Mouse (Mus musculus): ENCODE measurements at regions not wholly inside any gene's neighbourhood (a gene's known extent, or its start where the extent isn't known, plus 50 kb on each side); places are given as distances from the start of the nearest gene placed in this dataset.

GRCm38 (mm10) chr11:113098360-113098759 lies 316.3 kb downstream of the Sox9 start:
- Histone ChIP-seq H3K27ac (ENCODE audit: insufficient read depth, low read depth, low read length) (no peak overlapping the region), H3K4me3 (ENCODE audit: insufficient read depth, low read length) (no peak overlapping the region), H3K4me1 (ENCODE audit: control insufficient read depth, insufficient read depth, low read length) (peaks cover 20% of the 10 kb centered on the region)
- no peak for TF ChIP-seq CTCF (IDR thresholded peaks at IDR 0.05; ENCODE audit: low read depth, low read length)
- TF ChIP-seq POLR2A (IDR thresholded peaks at IDR 0.05; ENCODE audit: borderline replicate concordance, low read depth, low read length) = no peak

- Histone ChIP-seq H3K4me3 (ENCODE audit: insufficient read depth, low read length) (no peak overlapping the region), H3K27ac (ENCODE audit: insufficient read depth, low read depth, low read length) (peak overlapping the region; percentile 30; the same call in 1 of the 2 replicates), H3K4me1 (ENCODE audit: control insufficient read depth, insufficient read depth, low read length) (peaks cover 24% of the 10 kb centered on the region)
- TF ChIP-seq CTCF (IDR thresholded peaks at IDR 0.05; ENCODE audit: low read depth, low read length) = no peak
- no peak for TF ChIP-seq POLR2A (IDR thresholded peaks at IDR 0.05; ENCODE audit: borderline replicate concordance, low read depth, low read length)
Measured at GRCm38 (mm10) chr11:113100800-113101199, 318.8 kb downstream of the Sox9 start.

- H3K4me3 ChIP-seq (ENCODE audit: insufficient read depth, low read length) = no peak overlapping the region
- TF ChIP-seq POLR2A (IDR thresholded peaks at IDR 0.05; ENCODE audit: borderline replicate concordance, low read depth, low read length) (no peak), CTCF (IDR thresholded peaks at IDR 0.05; ENCODE audit: low read depth, low read length) (no peak)
- peaks cover 24% of the 10 kb centered on the region for H3K4me1 ChIP-seq (ENCODE audit: control insufficient read depth, insufficient read depth, low read length)
- H3K27ac ChIP-seq (ENCODE audit: insufficient read depth, low read depth, low read length) = peak overlapping the region; percentile 30
Measured at GRCm38 (mm10) chr11:113101534-113101933, 319.5 kb downstream of the Sox9 start.

- Histone ChIP-seq H3K4me3 (ENCODE audit: insufficient read depth, low read length) (no peak overlapping the region), H3K4me1 (ENCODE audit: control insufficient read depth, insufficient read depth, low read length) (peaks cover 29% of the 10 kb centered on the region), H3K27ac (ENCODE audit: insufficient read depth, low read depth, low read length) (no peak overlapping the region)
- TF ChIP-seq POLR2A (IDR thresholded peaks at IDR 0.05; ENCODE audit: borderline replicate concordance, low read depth, low read length) (no peak), CTCF (IDR thresholded peaks at IDR 0.05; ENCODE audit: low read depth, low read length) (no peak)
Measured at GRCm38 (mm10) chr11:113103161-113103845, 321.3 kb downstream of the Sox9 start.

- H3K4me3 ChIP-seq (ENCODE audit: insufficient read depth, low read length) = no peak overlapping the region
- peaks cover 29% of the 10 kb centered on the region for H3K4me1 ChIP-seq (ENCODE audit: control insufficient read depth, insufficient read depth, low read length)
- no peak for TF ChIP-seq POLR2A (IDR thresholded peaks at IDR 0.05; ENCODE audit: borderline replicate concordance, low read depth, low read length)
- no peak for TF ChIP-seq CTCF (IDR thresholded peaks at IDR 0.05; ENCODE audit: low read depth, low read length)
- H3K27ac ChIP-seq (ENCODE audit: insufficient read depth, low read depth, low read length) = no peak overlapping the region
Measured at GRCm38 (mm10) chr11:113105371-113105770, 323.3 kb downstream of the Sox9 start.

- Histone ChIP-seq H3K27ac (ENCODE audit: insufficient read depth, low read depth, low read length) (no peak overlapping the region), H3K4me3 (ENCODE audit: insufficient read depth, low read length) (no peak overlapping the region), H3K4me1 (ENCODE audit: control insufficient read depth, insufficient read depth, low read length) (peaks cover 14% of the 10 kb centered on the region)
- TF ChIP-seq CTCF (IDR thresholded peaks at IDR 0.05; ENCODE audit: low read depth, low read length) (no peak), POLR2A (IDR thresholded peaks at IDR 0.05; ENCODE audit: borderline replicate concordance, low read depth, low read length) (no peak)
Measured at GRCm38 (mm10) chr11:113107205-113107844, 325.3 kb downstream of the Sox9 start.

- no peak for TF ChIP-seq CTCF (IDR thresholded peaks at IDR 0.05; ENCODE audit: low read depth, low read length)
- no peak for TF ChIP-seq POLR2A (IDR thresholded peaks at IDR 0.05; ENCODE audit: borderline replicate concordance, low read depth, low read length)
- Histone ChIP-seq H3K4me1 (ENCODE audit: control insufficient read depth, insufficient read depth, low read length) (peaks cover 9% of the 10 kb centered on the region), H3K27ac (ENCODE audit: insufficient read depth, low read depth, low read length) (no peak overlapping the region), H3K4me3 (ENCODE audit: insufficient read depth, low read length) (no peak overlapping the region)
Measured at GRCm38 (mm10) chr11:113107966-113108699, 326.1 kb downstream of the Sox9 start.

GRCm38 (mm10) chr11:113109096-113109495 lies 327.1 kb downstream of the Sox9 start:
- Histone ChIP-seq H3K27ac (ENCODE audit: insufficient read depth, low read depth, low read length) (no peak overlapping the region), H3K4me1 (ENCODE audit: control insufficient read depth, insufficient read depth, low read length) (peaks cover 9% of the 10 kb centered on the region), H3K4me3 (ENCODE audit: insufficient read depth, low read length) (no peak overlapping the region)
- TF ChIP-seq POLR2A (IDR thresholded peaks at IDR 0.05; ENCODE audit: borderline replicate concordance, low read depth, low read length) = no peak
- no peak for TF ChIP-seq CTCF (IDR thresholded peaks at IDR 0.05; ENCODE audit: low read depth, low read length)

- H3K27ac ChIP-seq (ENCODE audit: insufficient read depth, low read depth, low read length) = no peak overlapping the region
- no peaks in the 10 kb centered on the region for H3K4me1 ChIP-seq (ENCODE audit: control insufficient read depth, insufficient read depth, low read length)
- TF ChIP-seq CTCF (IDR thresholded peaks at IDR 0.05; ENCODE audit: low read depth, low read length) (no peak), POLR2A (IDR thresholded peaks at IDR 0.05; ENCODE audit: borderline replicate concordance, low read depth, low read length) (no peak)
- no peak overlapping the region for H3K4me3 ChIP-seq (ENCODE audit: insufficient read depth, low read length)
Measured at GRCm38 (mm10) chr11:113113220-113113817, 331.3 kb downstream of the Sox9 start.

All from bone marrow macrophage, adult 2 months (primary cell).